Mouse (Mus musculus) liver, embryonic 14.5 days (tissue): ENCODE measurements around the gene Rsad2. TPM values are rescaled to one million over a fixed set of nuclear protein-coding genes. Genes with fewer than 3 reads are reported as not detected.

Source experiments
- ATAC-seq: fragments of 200-750 bp; cut with Nextera tagmentation; 2 replicates; pipeline ENCODE4 v1.8.0; 2017; ENCODE audit warnings: moderate number of reproducible peaks, mild to moderate bottlenecking, moderate library complexity; ENCODE audit not compliant: insufficient read depth
- DNase-seq, 3 experiments: peaks; one replicate each; pipeline ENCODE4 v3.0.0-alpha.2; 2012 to 2013; ENCODE audit warnings: low read depth in 3 of 3, low spot score in 3 of 3
- H3K27ac ChIP-seq: fragments of 300-500 bp; sonication (generic); 2 replicates; pipeline ENCODE4 v1.5.1; 2014; ENCODE audit warnings: moderate library complexity, mild to moderate bottlenecking, control low read depth, inconsistent platforms
- H3K27me3 ChIP-seq: fragments of 300-500 bp; sonication (generic); 2 replicates; pipeline ENCODE4 v1.6.1; 2014; ENCODE audit warnings: mild to moderate bottlenecking, low read length, moderate library complexity; ENCODE audit not compliant: control insufficient read depth, insufficient read depth
- H3K36me3 ChIP-seq: fragments of 300-500 bp; sonication (generic); replicated peaks from 2 replicates; pipeline ENCODE4 v1.6.1; 2014; ENCODE audit warnings: low read depth; ENCODE audit not compliant: control insufficient read depth, insufficient read depth
- H3K4me1 ChIP-seq, 2 experiments: fragments of 200-500 bp in 1 of 2; fragments of 300-500 bp in 1 of 2; sonication (generic) in 1 of 2; replicated peaks; 2 replicates each; pipeline ENCODE4 v1.6.1; 2012 to 2014; ENCODE audit warnings: antibody characterized with exemption in 1 of 2, inconsistent platforms in 1 of 2, low read length in 1 of 2; ENCODE audit not compliant: control insufficient read depth in 2 of 2, insufficient read depth in 2 of 2
- H3K4me2 ChIP-seq: fragments of 300-500 bp; sonication (generic); 2 replicates; pipeline ENCODE4 v1.6.1; 2014; ENCODE audit warnings: low read depth, mild to moderate bottlenecking, control low read depth, moderate library complexity
- H3K4me3 ChIP-seq, 2 experiments: fragments of 200-500 bp in 1 of 2; fragments of 300-500 bp in 1 of 2; sonication (generic) in 1 of 2; 2 replicates each; pipeline ENCODE4 v1.5.1; 2012 to 2014; ENCODE audit warnings: low read depth in 2 of 2, low read length in 2 of 2, mild to moderate bottlenecking in 2 of 2, control low read depth in 1 of 2, inconsistent platforms in 1 of 2, moderate library complexity in 1 of 2; ENCODE audit not compliant: insufficient read depth in 1 of 2
- H3K9ac ChIP-seq: fragments of 300-500 bp; sonication (generic); replicated peaks from 2 replicates; pipeline ENCODE4 v1.6.1; 2014; ENCODE audit warnings: mild to moderate bottlenecking, control low read depth, moderate library complexity
- H3K9me3 ChIP-seq: fragments of 300-500 bp; sonication (generic); 2 replicates; pipeline ENCODE4 v1.6.1; 2016; ENCODE audit warnings: low read length, mixed read lengths; ENCODE audit not compliant: control insufficient read depth
- CTCF ChIP-seq: IDR thresholded peaks from 2 replicates; pipeline ENCODE4 v1.5.1; 2016; ENCODE audit warnings: antibody characterized with exemption, low read depth, control low read depth
- EP300 ChIP-seq: IDR thresholded peaks from 2 replicates; pipeline ENCODE4 v1.6.1; 2016; ENCODE audit warnings: antibody characterized with exemption, low read depth
- WGBS: fragments of 180-500 bp; shearing (Covaris S2); extraction: QIAGEN DNeasy Blood & Tissue Kit; methylation state at CpG from one replicate; pipeline ENCODE4 v1.1.7; 2014; ENCODE audit not compliant: insufficient replicate concordance; 5-methylcytosine and 5-hydroxymethylcytosine counted together
- polyA plus RNA-seq, 2 experiments: library from polyadenylated mRNA; depleted of rRNA in 1 of 2; stranded (reverse) in 1 of 2; unstranded in 1 of 2; fragments of >200 nt; fragmentation: Nextera tagmentation in 1 of 2; extraction: Ambion mirVana in 1 of 2; gene quantifications; 2 replicates each; pipeline versions ENCODE4 v1.2.1 to v1.2.3; 2012 to 2014

Rsad2 gene
- polyA plus RNA-seq, 2 experiments, result 0.93 to 2.7 TPM

GRCm38 (mm10) chr12:26411841-26412450 is 44.3 kb downstream of the Rsad2 start:
- H3K4me3 ChIP-seq, result no peak overlapping the region
- TF ChIP-seq CTCF, result no peak
- no peak for TF ChIP-seq EP300
- 74% methylated on average over 10 of the region's 10 CpGs for WGBS
- H3K27ac ChIP-seq, result no peak overlapping the region
- no peak overlapping the region for H3K9ac ChIP-seq
- no peak overlapping the region for H3K4me2 ChIP-seq
- DNase-seq, result no peak
- no peaks in the 10 kb centered on the region for H3K36me3 ChIP-seq
- H3K4me1 ChIP-seq, result no peaks in the 10 kb centered on the region
- H3K9me3 ChIP-seq, result no peaks in the 10 kb centered on the region
- H3K27me3 ChIP-seq, result peaks cover 15% of the 10 kb centered on the region
- no peak for ATAC-seq

GRCm38 (mm10) chr12:26410443-26410842 is 45.8 kb downstream of the Rsad2 start:
- Histone ChIP-seq H3K27ac (no peak overlapping the region), H3K9ac (no peak overlapping the region), H3K4me2 (no peak overlapping the region), H3K27me3 (peaks cover 15% of the 10 kb centered on the region), H3K4me1 (peaks cover 0 to 3% of the 10 kb centered on the region in 2 experiments; a peak in 1 of 4 replicates), H3K36me3 (no peaks in the 10 kb centered on the region), H3K4me3 (no peak overlapping the region), H3K9me3 (no peaks in the 10 kb centered on the region)
- WGBS, result 60% methylated on average over 3 of the region's 3 CpGs
- no peak for DNase-seq
- TF ChIP-seq CTCF (no peak), EP300 (no peak)
- ATAC-seq, result no peak

GRCm38 (mm10) chr12:26408707-26409106 is 47.5 kb downstream of the Rsad2 start:
- no peak for TF ChIP-seq EP300
- no peak for TF ChIP-seq CTCF
- H3K9ac ChIP-seq, result no peak overlapping the region
- H3K4me2 ChIP-seq, result no peak overlapping the region
- H3K27ac ChIP-seq, result no peak overlapping the region
- ATAC-seq (no peak), DNase-seq (no peak)
- WGBS, result 54% methylated on average over 9 of the region's 9 CpGs
- H3K36me3 ChIP-seq, result no peaks in the 10 kb centered on the region
- H3K4me1 ChIP-seq, result peaks cover 0 to 4% of the 10 kb centered on the region in 2 experiments; a peak in 1 of 4 replicates
- H3K9me3 ChIP-seq, result no peaks in the 10 kb centered on the region
- peaks cover 2% of the 10 kb centered on the region for H3K27me3 ChIP-seq
- H3K4me3 ChIP-seq, result no peak overlapping the region

GRCm38 (mm10) chr12:26404781-26405702 is 51.2 kb downstream of the Rsad2 start:
- DNase-seq (no peak), ATAC-seq (no peak)
- TF ChIP-seq CTCF, result no peak
- no peak for TF ChIP-seq EP300
- H3K9me3 ChIP-seq, result no peaks in the 10 kb centered on the region
- H3K4me1 ChIP-seq, result peaks cover 0 to 13% of the 10 kb centered on the region in 2 experiments; a peak in 2 of 4 replicates
- no peaks in the 10 kb centered on the region for H3K36me3 ChIP-seq
- no peak overlapping the region for H3K9ac ChIP-seq
- no peak overlapping the region for H3K4me2 ChIP-seq
- 27% methylated on average over 11 of the region's 11 CpGs for WGBS
- H3K27ac ChIP-seq, result no peak overlapping the region
- no peak overlapping the region for H3K4me3 ChIP-seq
- H3K27me3 ChIP-seq, result no peaks in the 10 kb centered on the region

GRCm38 (mm10) chr12:26403372-26404125 is 52.7 kb downstream of the Rsad2 start:
- Histone ChIP-seq H3K27ac (no peak overlapping the region), H3K9me3 (no peaks in the 10 kb centered on the region), H3K4me2 (no peak overlapping the region), H3K4me1 (peaks cover 0 to 13% of the 10 kb centered on the region in 2 experiments; a peak in 2 of 4 replicates), H3K9ac (no peak overlapping the region), H3K36me3 (no peaks in the 10 kb centered on the region), H3K27me3 (no peaks in the 10 kb centered on the region), H3K4me3 (no peak overlapping the region)
- WGBS, result 69% methylated on average over 16 of the region's 16 CpGs
- DNase-seq (no peak), ATAC-seq (no peak)
- TF ChIP-seq CTCF, result no peak
- no peak for TF ChIP-seq EP300
